Mouse (Mus musculus) hematopoietic stem cell, adult 5-6 weeks (primary cell): Measurements from ENCODE around the gene Rin1. TPM values are rescaled to one million over a fixed set of nuclear protein-coding genes. Genes with fewer than 3 reads are reported as not detected.

Experiments
- ATAC-seq, 2 experiments: fragments of 125-278 bp in 1 of 2; replicated peaks in 1 of 2; 2 replicates each; pipeline ENCODE4 v1.8.0; 2016 to 2017; ENCODE audit warnings: inconsistent platforms in 2 of 2, mild to moderate bottlenecking in 2 of 2, moderate number of reproducible peaks in 2 of 2, low read depth in 1 of 2, moderate TSS enrichment in 1 of 2; ENCODE audit not compliant: low FRiP score in 2 of 2, poor library complexity in 2 of 2, severe bottlenecking in 2 of 2, insufficient read depth in 1 of 2, low TSS enrichment in 1 of 2
- total RNA-seq: library from RNA; stranded (forward); fragments of 172-1452, 232-1000 nt; gene quantifications from 2 replicates; pipeline ENCODE4 v1.2.3, GENCODE M21; 2017

Rin1 gene
- total RNA-seq, 1 experiment from 2014 or later, result not detected

GRCm38 (mm10) chr19:5038709-5039156 is 11.5 kb upstream of the Rin1 start, which contains the start of the genes B4gat1 and AC124502.3:
TSS of gene B4gat1 (plus strand) at chr19:5038826.
TSS of gene AC124502.3 (plus strand) at chr19:5038891.
- ATAC-seq, result peak; percentile 79 to 89

GRCm38 (mm10) chr19:5039301-5040114 is 10.8 kb upstream of the Rin1 start:
- ATAC-seq, result no peak

DNA sequence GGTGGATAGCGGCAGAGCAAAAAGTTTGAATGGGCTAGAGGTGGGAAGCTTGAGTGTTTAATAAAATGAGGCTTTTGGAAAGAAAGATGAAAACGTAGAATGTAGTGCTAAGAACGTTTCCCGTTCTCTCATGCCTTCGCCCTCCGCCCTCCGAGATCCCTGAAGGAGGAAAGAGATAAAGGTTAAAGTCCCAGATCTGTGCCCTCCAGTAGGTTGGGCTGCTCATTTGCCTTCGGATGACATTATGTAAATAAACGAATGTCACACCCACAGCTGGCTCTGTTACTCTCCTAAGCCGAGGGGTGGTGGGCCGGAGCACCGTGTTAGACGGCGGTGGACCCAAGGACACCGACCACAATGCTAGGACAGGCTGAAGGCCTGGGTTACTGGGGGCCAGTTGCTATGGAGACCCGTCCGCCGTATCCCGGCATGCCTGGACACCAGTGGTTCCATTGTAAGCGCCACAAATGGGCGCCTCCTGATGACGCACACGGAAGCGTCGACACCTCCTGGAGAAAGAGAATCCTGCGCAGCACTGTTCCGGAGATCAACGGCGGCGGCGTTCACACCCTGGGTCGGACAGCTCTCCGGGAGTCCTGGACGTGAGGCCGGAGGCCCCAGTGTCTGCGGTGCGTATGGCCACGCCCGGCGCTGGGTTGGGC is 9.3 kb upstream of the Rin1 start, which contains the start of gene Brms1:
Brms1 (plus strand) TSS at position 493 of the 662 bp plus-strand sequence.
- peak; percentile 73 to 89 for ATAC-seq

DNA sequence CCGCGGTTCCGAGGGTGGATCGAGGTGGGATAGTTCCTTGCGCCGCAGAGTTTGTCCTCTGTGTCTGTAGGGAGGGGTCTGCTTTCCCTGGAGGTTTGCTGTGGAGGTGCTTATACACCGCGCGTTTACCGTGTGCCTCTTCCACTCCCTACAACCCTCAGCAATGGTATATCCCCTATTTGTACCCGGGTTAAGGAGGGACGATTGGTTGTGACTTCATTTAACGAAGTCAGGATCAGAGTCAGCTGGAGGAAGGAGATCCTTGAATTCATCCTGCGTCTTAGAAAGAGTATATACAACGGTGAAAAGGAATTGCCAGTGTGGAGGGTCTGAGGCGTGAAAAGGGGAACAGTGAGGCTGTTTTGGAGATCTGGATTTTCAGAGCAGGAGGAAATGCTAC is 8.7 kb upstream of the Rin1 start:
- ATAC-seq, result no peak

- ATAC-seq, result no peak
These were observed 4.8 kb upstream of the Rin1 start for GRCm38 (mm10) chr19:5045531-5045930.

DNA sequence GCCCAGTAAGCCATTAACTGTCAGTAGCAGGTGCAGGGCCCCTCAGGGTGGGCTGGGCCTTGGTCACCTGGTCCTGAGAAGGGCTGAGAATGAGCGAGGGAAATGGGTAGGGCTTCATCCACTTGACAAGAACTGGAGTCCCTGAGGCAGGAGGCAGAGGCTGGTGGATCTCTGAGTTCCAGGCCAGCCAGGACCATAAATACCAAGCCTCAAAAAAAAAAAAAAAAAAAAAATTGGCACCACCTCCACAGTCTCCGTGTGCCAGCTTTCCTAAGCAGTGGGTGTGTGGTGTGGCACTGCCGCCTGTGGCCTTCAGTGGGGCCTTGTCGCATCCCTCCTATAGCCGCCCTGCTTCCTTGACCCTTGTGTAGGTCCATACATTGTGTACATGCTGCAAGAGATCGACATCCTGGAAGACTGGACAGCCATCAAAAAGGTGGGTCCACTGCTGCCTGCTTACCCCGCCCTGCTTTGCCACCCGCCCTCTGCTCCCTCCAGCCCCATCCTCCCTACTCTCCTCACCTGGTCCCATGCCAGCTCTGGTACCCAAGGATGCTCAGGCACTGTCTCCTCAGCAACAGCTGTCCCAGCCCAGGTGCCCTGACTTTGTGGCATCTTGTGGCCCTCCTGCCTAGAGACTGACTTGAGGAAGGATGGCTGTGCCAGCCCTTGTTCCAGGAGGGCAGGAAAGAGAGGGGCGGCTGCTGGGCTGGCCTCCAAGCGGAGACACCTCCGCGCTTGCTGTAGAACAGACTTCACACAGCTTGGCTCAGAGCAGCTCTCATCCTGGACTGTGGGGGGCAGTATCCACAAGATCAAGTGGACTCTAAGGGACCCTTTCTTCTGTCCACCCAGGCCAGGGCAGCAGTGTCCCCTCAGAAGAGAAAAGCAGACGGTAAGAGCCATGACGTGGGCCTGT is 1.9 kb upstream of the Rin1 start:
- ATAC-seq, result no peak

DNA sequence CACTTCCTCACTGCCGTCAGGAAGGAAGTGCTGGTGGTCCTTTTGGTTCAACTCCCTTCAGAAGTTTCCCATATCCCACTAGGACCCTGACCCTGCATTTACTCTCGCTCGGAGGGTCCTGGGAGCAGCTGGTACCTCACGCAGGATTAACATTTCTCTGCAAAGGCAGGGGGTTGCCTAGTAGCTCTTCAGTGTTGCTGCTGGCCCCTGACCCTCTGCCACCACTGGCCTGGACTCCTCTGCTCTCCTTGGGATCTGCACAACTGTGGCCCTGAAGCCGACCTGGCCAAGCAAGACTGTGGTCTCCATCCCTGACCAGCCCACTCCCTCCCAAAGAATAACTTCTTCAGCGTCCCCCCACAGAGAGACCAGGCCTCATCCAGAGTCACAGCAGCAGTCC is 956 bp upstream of the Rin1 start:
- ATAC-seq, result no peak

DNA sequence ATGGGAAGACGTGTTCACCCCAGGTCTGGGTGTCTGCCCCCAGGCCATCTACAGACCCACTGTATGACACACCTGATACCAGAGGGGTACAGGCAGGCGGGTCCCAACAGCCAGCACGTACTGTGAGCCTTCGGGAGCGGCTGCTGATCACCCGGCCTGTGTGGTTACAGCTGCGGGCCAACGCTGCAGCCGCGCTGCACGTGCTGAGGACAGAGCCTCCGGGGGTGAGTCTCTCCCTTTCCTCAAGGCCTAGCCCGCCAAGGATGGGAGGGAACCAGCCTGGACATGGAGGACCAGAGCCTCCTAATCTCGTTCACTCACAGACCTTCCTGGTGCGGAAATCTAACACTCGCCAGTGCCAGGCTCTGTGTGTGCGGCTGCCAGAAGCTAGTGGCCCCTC is 750 bp downstream of the Rin1 start:
- ATAC-seq, result peak in 1 of 2 experiments; percentile 42; a peak in 2 of 4 replicates

GRCm38 (mm10) chr19:5051515-5051914 is 1.2 kb downstream of the Rin1 start:
- ATAC-seq, result no peak

- ATAC-seq, result 0 out of 4 replicates have a peak, but pooled peaks of 1 of the 2 experiments have one; percentile 22
These were observed 2.0 kb downstream of the Rin1 start for GRCm38 (mm10) chr19:5052166-5052822.

- ATAC-seq, result no peak
These were observed 2.6 kb downstream of the Rin1 start for GRCm38 (mm10) chr19:5052853-5053252.

DNA sequence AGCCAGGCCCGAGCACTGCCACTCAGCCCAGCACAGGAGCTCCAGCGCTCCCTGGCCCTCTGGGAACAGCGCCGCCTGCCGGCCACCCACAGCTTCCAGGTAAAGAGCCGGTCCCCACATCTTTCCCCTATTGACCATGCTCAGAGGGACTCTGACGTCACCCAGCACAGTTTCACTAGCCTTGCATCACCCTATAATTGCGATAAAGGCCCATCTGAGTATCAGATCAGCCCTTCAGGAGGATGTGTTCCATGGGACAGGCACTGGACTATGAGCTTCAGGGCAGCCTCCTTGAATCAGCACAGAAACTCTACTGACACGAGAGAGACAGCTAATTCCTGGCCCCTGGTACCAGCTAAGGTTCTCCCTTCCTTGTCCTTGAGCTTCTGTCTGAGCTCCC is 3.6 kb downstream of the Rin1 start:
- ATAC-seq, result no peak; a peak in 1 of 4 replicates

- ATAC-seq, result peak; percentile 40 to 51; a peak in 2 of 4 replicates
These were observed 6.0 kb downstream of the Rin1 start for GRCm38 (mm10) chr19:5056251-5056650.

- ATAC-seq, result no peak
These were observed 7.8 kb downstream of the Rin1 start for GRCm38 (mm10) chr19:5057876-5058775.

GRCm38 (mm10) chr19:5058801-5059771 is 8.8 kb downstream of the Rin1 start:
- no peak for ATAC-seq
